Mouse (Mus musculus) hindbrain, embryonic 14.5 days (tissue): ENCODE results near the gene Gm17349. TPM values are rescaled to one million over a fixed set of nuclear protein-coding genes. Genes with fewer than 3 reads are reported as not detected.
A peak's percentile ranks its signal among the peaks of the same experiment; 100 is the strongest.

Experiments
- ATAC-seq: fragments of 200-750 bp; cut with Nextera tagmentation; 2 replicates; pipeline ENCODE4 v1.8.0; 2017; ENCODE audit warnings: moderate number of reproducible peaks, mild to moderate bottlenecking, moderate TSS enrichment, moderate library complexity; ENCODE audit not compliant: low FRiP score
- DNase-seq: peaks from one replicate; pipeline ENCODE4 v3.0.0-alpha.2; 2015; ENCODE audit warnings: low spot score
- H3K27ac ChIP-seq: fragments of 300-500 bp; sonication (generic); 2 replicates; pipeline ENCODE4 v1.5.1; 2014; ENCODE audit warnings: mild to moderate bottlenecking, moderate library complexity
- H3K27me3 ChIP-seq: fragments of 300-500 bp; sonication (generic); 2 replicates; pipeline ENCODE4 v1.6.1; 2014; ENCODE audit warnings: mild to moderate bottlenecking, low read length, mixed read lengths; ENCODE audit not compliant: control insufficient read depth, insufficient read depth
- H3K36me3 ChIP-seq: fragments of 300-500 bp; sonication (generic); replicated peaks from 2 replicates; pipeline ENCODE4 v1.6.1; 2014; ENCODE audit not compliant: control insufficient read depth, insufficient read depth
- H3K4me1 ChIP-seq: fragments of 300-500 bp; sonication (generic); replicated peaks from 2 replicates; pipeline ENCODE4 v1.6.1; 2014; ENCODE audit warnings: antibody characterized with exemption, low read length, mixed read lengths; ENCODE audit not compliant: control insufficient read depth, insufficient read depth
- H3K4me2 ChIP-seq: fragments of 300-500 bp; sonication (generic); replicated peaks from 2 replicates; pipeline ENCODE4 v1.6.1; 2014; ENCODE audit warnings: mild to moderate bottlenecking, moderate library complexity
- H3K4me3 ChIP-seq: fragments of 300-500 bp; sonication (generic); replicated peaks from 2 replicates; pipeline ENCODE4 v1.5.1; 2014; ENCODE audit warnings: mild to moderate bottlenecking, low read length
- H3K9ac ChIP-seq: fragments of 300-500 bp; sonication (generic); 2 replicates; pipeline ENCODE4 v1.6.1; 2014
- H3K9me3 ChIP-seq: fragments of 300-500 bp; sonication (generic); 2 replicates; pipeline ENCODE4 v1.6.1; 2016; ENCODE audit warnings: low read length; ENCODE audit not compliant: control insufficient read depth
- WGBS: fragments of 180-500 bp; shearing (Covaris S2); extraction: QIAGEN DNeasy Blood & Tissue Kit; methylation state at CpG from one replicate; pipeline ENCODE4 v1.1.7; 2014; 5-methylcytosine and 5-hydroxymethylcytosine counted together
- polyA plus RNA-seq: library from polyadenylated mRNA; unstranded; fragments of >200 nt; fragmentation: Nextera tagmentation; extraction: Ambion mirVana; gene quantifications from 2 replicates; pipeline ENCODE4 v1.2.1, GENCODE M21; 2014

The Gm17349 gene
- polyA plus RNA-seq, 1 experiment from 2014 or later, result not detected

- no peak for DNase-seq
- H3K4me1 ChIP-seq, result peaks cover 16% of the 10 kb centered on the region
- peak overlapping the region; percentile 74; the same call in 1 of the 2 replicates for H3K27ac ChIP-seq
- no peaks in the 10 kb centered on the region for H3K27me3 ChIP-seq
- WGBS, result 60% methylated on average over 4 of the region's 4 CpGs
- peaks cover 75% of the 10 kb centered on the region for H3K36me3 ChIP-seq
- ATAC-seq, result no peak
- H3K4me2 ChIP-seq, result no peak overlapping the region
- H3K4me3 ChIP-seq, result no peak overlapping the region
- H3K9me3 ChIP-seq, result no peaks in the 10 kb centered on the region
- H3K9ac ChIP-seq, result no peak overlapping the region
Observed at GRCm38 (mm10) chr15:99714206-99714605, 8.9 kb upstream of the Gm17349 start.

DNA sequence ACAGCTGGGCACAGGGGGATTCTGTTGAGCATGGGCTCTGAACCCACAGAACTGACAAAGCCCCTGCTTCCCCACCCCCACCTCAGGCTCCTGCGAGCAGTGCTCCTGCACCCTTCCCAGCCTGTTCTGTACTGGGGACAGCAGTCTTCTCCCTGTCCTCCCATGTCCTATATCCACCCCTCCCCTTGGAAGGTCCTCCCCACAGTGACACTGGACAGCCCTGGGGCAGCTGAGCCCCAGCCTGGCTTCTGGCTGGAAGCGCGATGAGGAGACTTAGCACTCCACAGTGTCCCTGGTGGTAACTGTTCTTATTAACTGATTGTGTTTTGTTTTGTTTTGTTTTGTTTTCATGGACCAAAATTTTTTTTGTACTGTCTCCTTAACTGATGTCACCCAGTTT, 8.3 kb upstream of the Gm17349 start:
- Histone ChIP-seq H3K36me3 (peaks cover 76% of the 10 kb centered on the region), H3K4me3 (no peak overlapping the region), H3K9ac (no peak overlapping the region), H3K4me2 (no peak overlapping the region), H3K9me3 (no peaks in the 10 kb centered on the region), H3K4me1 (peaks cover 16% of the 10 kb centered on the region), H3K27ac (no peak overlapping the region), H3K27me3 (no peaks in the 10 kb centered on the region)
- no peak for ATAC-seq
- no peak for DNase-seq
- 61% methylated on average over 3 of the region's 3 CpGs for WGBS

- DNase-seq (no peak), ATAC-seq (no peak)
- peaks cover 77% of the 10 kb centered on the region for H3K36me3 ChIP-seq
- no peak overlapping the region for H3K9ac ChIP-seq
- H3K4me3 ChIP-seq, result no peak overlapping the region
- 59% methylated on average over 13 of the region's 13 CpGs for WGBS
- no peaks in the 10 kb centered on the region for H3K9me3 ChIP-seq
- peaks cover 16% of the 10 kb centered on the region for H3K4me1 ChIP-seq
- no peak overlapping the region for H3K4me2 ChIP-seq
- no peak overlapping the region for H3K27ac ChIP-seq
- no peaks in the 10 kb centered on the region for H3K27me3 ChIP-seq
Observed at GRCm38 (mm10) chr15:99712666-99713559, 7.6 kb upstream of the Gm17349 start.

DNA sequence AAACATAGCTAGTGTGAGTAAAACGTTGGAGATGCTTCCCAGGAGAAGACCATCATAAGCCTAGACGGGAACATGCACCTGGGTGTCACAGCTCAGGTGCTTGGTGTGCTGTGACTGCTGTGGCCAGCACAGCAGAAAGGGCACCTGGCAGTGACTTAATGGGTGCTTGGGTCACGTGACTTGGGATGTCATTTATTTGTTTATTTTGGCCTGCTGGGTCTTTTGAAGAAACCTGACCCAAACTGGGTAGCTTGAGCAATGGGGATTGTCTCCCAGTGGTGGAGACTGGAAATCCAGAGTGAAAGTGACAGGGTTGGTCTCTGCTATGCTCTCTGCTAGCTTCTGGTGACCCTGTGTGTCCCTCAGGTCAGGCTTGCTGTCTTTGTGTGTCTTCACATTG, 6.2 kb upstream of the Gm17349 start:
- WGBS, result 78% methylated on average over 3 of the region's 3 CpGs
- H3K9me3 ChIP-seq, result no peaks in the 10 kb centered on the region
- no peak for ATAC-seq
- no peak for DNase-seq
- peaks cover 11% of the 10 kb centered on the region for H3K4me1 ChIP-seq
- peaks cover 91% of the 10 kb centered on the region for H3K36me3 ChIP-seq
- H3K9ac ChIP-seq, result no peak overlapping the region
- no peak overlapping the region for H3K4me2 ChIP-seq
- H3K4me3 ChIP-seq, result no peak overlapping the region
- H3K27ac ChIP-seq, result no peak overlapping the region
- H3K27me3 ChIP-seq, result no peaks in the 10 kb centered on the region

DNA sequence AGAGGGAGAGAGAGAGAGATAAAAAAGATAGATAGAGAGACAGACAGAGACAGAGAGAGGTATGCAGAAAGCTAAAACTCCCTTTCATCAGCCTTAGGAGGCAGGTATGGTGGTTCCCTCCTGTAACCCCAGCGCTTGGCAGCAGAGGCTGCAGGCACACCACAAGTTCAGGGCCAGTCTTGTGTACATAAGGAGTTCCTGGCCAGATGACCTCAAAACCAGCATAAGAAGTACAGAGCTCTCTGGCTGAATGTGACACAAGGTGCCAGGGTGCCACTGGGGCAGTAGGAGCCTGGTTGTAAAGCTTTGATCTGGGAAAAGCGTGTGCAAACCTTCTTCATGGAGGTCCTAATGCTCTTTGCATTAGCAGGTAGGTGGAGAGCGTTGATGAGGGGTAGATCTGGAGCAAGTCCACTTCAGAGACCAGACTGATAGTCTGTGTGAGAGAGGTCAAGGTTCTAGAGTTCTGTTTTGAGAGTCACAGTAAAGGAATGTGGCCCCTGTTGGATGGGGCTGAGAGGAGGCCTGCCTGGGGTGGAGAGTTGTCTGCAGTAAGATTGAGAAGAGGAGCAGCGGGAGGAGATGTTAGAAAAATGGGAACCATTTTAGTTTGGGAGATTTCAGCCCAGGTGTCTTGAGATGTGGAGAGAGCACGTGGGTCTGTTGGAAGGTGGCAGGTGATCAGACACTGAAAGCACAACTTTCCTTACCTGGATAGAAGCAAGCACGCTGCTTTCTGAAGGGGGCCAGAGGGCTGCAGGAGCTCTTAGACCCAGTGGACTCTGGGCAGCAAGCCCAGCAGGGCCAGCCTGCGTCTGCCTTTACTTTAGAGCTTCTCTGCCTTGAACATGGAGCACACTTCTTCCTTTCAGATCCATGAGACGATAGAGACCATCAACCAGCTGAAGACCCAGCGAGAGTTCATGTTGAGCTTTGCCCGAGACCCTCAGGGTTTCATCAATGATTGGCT, 5.2 kb upstream of the Gm17349 start:
- ATAC-seq (no peak), DNase-seq (no peak)
- peaks cover 96% of the 10 kb centered on the region for H3K36me3 ChIP-seq
- no peaks in the 10 kb centered on the region for H3K27me3 ChIP-seq
- 91% methylated on average over 10 of the region's 10 CpGs for WGBS
- no peak overlapping the region for H3K4me2 ChIP-seq
- no peaks in the 10 kb centered on the region for H3K9me3 ChIP-seq
- H3K27ac ChIP-seq, result no peak overlapping the region
- H3K4me1 ChIP-seq, result peaks cover 2% of the 10 kb centered on the region; the same call in 1 of the 2 replicates
- H3K4me3 ChIP-seq, result no peak overlapping the region
- H3K9ac ChIP-seq, result no peak overlapping the region

DNA sequence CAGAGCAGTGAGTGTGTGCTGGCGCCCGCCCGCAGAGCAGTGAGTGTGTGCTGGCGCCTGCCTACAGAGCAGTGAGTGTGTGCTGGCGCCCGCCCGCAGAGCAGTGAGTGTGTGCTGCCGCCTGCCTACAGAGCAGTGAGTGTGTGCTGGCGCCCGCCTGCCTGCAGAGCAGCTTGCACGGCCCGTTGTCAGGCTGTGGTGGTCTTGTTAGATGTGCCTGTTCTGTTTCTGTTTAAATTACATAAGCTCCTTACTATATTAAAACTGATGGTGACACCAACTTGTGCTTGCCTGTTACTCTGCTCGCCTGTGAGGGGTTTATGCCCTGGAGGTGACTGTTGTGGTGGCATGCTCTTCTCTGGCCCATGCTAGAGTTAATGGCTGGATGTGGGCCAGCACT, 2.9 kb upstream of the Gm17349 start:
- peaks cover 97% of the 10 kb centered on the region for H3K36me3 ChIP-seq
- no peak overlapping the region for H3K9ac ChIP-seq
- peaks cover 19% of the 10 kb centered on the region for H3K4me1 ChIP-seq
- no peak overlapping the region for H3K27ac ChIP-seq
- ATAC-seq, result no peak
- WGBS, result 97% methylated on average over 13 of the region's 13 CpGs
- no peaks in the 10 kb centered on the region for H3K27me3 ChIP-seq
- no peak overlapping the region for H3K4me2 ChIP-seq
- H3K9me3 ChIP-seq, result no peaks in the 10 kb centered on the region
- no peak overlapping the region for H3K4me3 ChIP-seq
- DNase-seq, result no peak

- H3K4me3 ChIP-seq, result peak overlapping the region; percentile 63
- peak overlapping the region; percentile 96 for H3K27ac ChIP-seq
- H3K27me3 ChIP-seq, result no peaks in the 10 kb centered on the region
- peak overlapping the region; percentile 89 for H3K9ac ChIP-seq
- H3K9me3 ChIP-seq, result no peaks in the 10 kb centered on the region
- WGBS, result 13% methylated on average over 7 of the region's 7 CpGs
- H3K36me3 ChIP-seq, result peaks cover 74% of the 10 kb centered on the region
- peaks cover 24% of the 10 kb centered on the region for H3K4me1 ChIP-seq
- peak overlapping the region; percentile 98 for H3K4me2 ChIP-seq
- ATAC-seq (no peak), DNase-seq (no peak)
Observed at GRCm38 (mm10) chr15:99704881-99705280, 409 bp downstream of the Gm17349 start.

DNA sequence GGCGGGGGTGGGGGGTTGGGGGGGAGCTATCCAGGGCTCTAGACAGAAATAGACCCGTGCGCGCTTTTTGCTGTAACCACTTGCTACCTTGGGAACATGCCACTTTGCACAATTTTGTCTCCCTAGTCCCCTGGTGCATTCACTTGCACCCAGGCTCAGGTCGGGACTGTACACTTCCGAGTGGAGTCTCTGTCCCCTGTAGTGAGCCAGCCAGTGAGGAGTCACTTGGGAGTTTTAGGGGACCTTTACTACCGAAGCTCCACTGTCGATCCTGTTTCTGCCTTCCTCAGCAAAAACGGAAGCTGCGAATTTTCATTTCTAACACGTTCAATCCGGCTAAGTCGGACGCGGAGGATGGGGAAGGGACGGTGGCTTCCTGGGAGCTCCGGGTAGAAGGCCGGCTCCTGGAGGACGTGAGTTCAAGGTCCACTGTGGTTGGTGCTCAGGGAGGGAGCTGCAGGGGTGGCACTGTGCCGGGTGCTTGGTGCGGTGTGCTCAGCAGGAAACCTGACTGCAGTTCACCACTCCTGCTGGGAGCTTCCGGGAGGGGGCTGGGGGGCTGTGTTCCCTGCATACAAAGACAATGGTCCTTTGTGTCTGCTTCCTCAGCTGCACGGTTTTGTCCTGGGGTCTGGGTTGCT, 1.1 kb downstream of the Gm17349 start:
- WGBS, result 9% methylated on average over 23 of the region's 23 CpGs
- peak overlapping the region; percentile 98 for H3K4me2 ChIP-seq
- peak; percentile 35 for DNase-seq
- H3K27ac ChIP-seq, result peak overlapping the region; percentile 96
- H3K4me3 ChIP-seq, result peak overlapping the region; percentile 63
- peak overlapping the region; percentile 89 for H3K9ac ChIP-seq
- H3K9me3 ChIP-seq, result no peaks in the 10 kb centered on the region
- H3K27me3 ChIP-seq, result no peaks in the 10 kb centered on the region
- ATAC-seq, result no peak
- H3K36me3 ChIP-seq, result peaks cover 74% of the 10 kb centered on the region
- H3K4me1 ChIP-seq, result peaks cover 24% of the 10 kb centered on the region

DNA sequence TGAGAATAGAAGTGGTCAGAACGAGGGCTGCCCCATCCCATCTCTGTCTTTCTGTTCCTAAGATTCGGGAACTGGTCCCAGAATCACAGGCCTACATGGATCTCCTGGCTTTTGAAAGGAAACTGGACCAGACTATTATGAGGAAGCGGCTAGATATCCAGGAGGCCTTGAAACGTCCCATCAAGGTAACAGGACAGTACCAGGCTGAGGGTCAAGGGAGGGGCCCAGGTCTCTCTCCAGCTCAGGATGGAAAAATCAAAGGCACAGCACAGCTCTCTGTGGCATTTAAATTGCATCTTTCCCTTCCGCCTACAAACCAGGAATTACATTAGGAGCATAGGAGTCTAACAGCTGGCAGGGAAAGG, 1.6 kb downstream of the Gm17349 start:
- Histone ChIP-seq H3K36me3 (peaks cover 74% of the 10 kb centered on the region), H3K4me3 (peak overlapping the region; percentile 63), H3K27ac (peak overlapping the region; percentile 96), H3K4me1 (peaks cover 24% of the 10 kb centered on the region), H3K9me3 (no peaks in the 10 kb centered on the region), H3K27me3 (no peaks in the 10 kb centered on the region), H3K4me2 (peak overlapping the region; percentile 98), H3K9ac (peak overlapping the region; percentile 89)
- ATAC-seq, result no peak
- WGBS, result 62% methylated on average over 5 of the region's 5 CpGs
- no peak for DNase-seq
